Mouse (Mus musculus) limb, embryonic 15.5 days (tissue): ENCODE results near the gene Psg20. TPM values are rescaled to one million over a fixed set of nuclear protein-coding genes. Genes with fewer than 3 reads are reported as not detected.
"Not testable (repeated sequence)": the region's sequence is repeated elsewhere in the genome, so short reads cannot be mapped to it uniquely, and the experiment has no call there.

Source experiments
- ATAC-seq: fragments of 200-750 bp; cut with Nextera tagmentation; 2 replicates; pipeline ENCODE4 v1.8.0; 2017; ENCODE audit warnings: low read depth, moderate TSS enrichment; ENCODE audit not compliant: insufficient number of reproducible peaks, low FRiP score, low TSS enrichment
- H3K27ac ChIP-seq: fragments of 300-500 bp; sonication (generic); 2 replicates; pipeline ENCODE4 v1.5.1; 2015; ENCODE audit warnings: moderate library complexity, mild to moderate bottlenecking, inconsistent platforms
- H3K27me3 ChIP-seq: fragments of 300-500 bp; sonication (generic); 2 replicates; pipeline ENCODE4 v1.6.1; 2015; ENCODE audit warnings: inconsistent platforms
- H3K36me3 ChIP-seq: fragments of 300-500 bp; sonication (generic); 2 replicates; pipeline ENCODE4 v1.6.1; 2015; ENCODE audit warnings: inconsistent platforms
- H3K4me1 ChIP-seq: fragments of 300-500 bp; sonication (generic); 2 replicates; pipeline ENCODE4 v1.6.1; 2015; ENCODE audit warnings: inconsistent platforms
- H3K4me2 ChIP-seq: fragments of 300-500 bp; sonication (generic); 2 replicates; pipeline ENCODE4 v1.6.1; 2015; ENCODE audit warnings: mild to moderate bottlenecking, inconsistent platforms
- H3K4me3 ChIP-seq: fragments of 300-500 bp; sonication (generic); 2 replicates; pipeline ENCODE4 v1.5.1; 2015; ENCODE audit warnings: mild to moderate bottlenecking, inconsistent platforms
- H3K9ac ChIP-seq: fragments of 300-500 bp; sonication (generic); 2 replicates; pipeline ENCODE4 v1.6.1; 2015; ENCODE audit warnings: inconsistent platforms
- H3K9me3 ChIP-seq: fragments of 300-500 bp; sonication (generic); 2 replicates; pipeline ENCODE4 v1.6.1; 2016; ENCODE audit warnings: inconsistent platforms
- whole genome bisulfite sequencing: fragments of 180-500 bp; shearing (Covaris S2); methylation state at CpG from one replicate; pipeline ENCODE4 v1.1.7; 2015; 5-methylcytosine and 5-hydroxymethylcytosine counted together
- polyA plus RNA-seq: library from polyadenylated mRNA; unstranded; fragments of >200 nt; fragmentation: Nextera tagmentation; extraction: Ambion mirVana; gene quantifications from 2 replicates; pipeline ENCODE4 v1.2.1, GENCODE M21; 2015

Gene Psg20
- polyA plus RNA-seq, 1 experiment from 2014 or later: not detected

DNA sequence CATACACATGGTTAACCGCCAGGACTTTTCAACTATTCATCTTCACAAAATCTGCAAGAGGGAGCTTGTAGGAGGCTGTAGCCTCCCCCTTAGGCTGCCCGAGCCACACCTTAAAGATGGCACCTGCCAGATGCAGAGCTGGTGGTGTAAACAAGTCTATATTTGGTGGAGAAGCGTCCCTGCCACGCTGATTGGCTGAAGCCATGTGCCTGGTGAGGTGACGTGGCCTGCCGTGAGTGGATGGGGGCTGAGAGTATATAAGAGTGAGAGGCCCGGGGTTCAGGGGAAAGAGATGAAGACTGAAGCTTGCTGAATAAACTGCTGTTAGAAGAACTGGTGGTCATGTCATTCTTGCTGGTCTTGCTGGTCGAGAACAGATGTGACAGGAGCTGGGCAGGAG, 59.1 kb downstream of the Psg20 start:
- not testable (repeated sequence) for H3K4me2 ChIP-seq, H3K27ac ChIP-seq, H3K4me3 ChIP-seq, H3K4me1 ChIP-seq, ATAC-seq, H3K27me3 ChIP-seq, H3K36me3 ChIP-seq, H3K9me3 ChIP-seq, H3K9ac ChIP-seq
- 76% methylated on average over 8 of the region's 8 CpGs for WGBS

Other genes starting within 250 kb of the Psg20 start
- not detected in 2 replicates for gene Psg26, start 202.0 kb downstream of the Psg20 start, polyA plus RNA-seq
- gene Psg25, start 153.9 kb downstream of the Psg20 start, polyA plus RNA-seq: not detected in 2 replicates
- not detected in 2 replicates for gene Psg27, start 118.9 kb downstream of the Psg20 start, polyA plus RNA-seq
- gene Psg23, start 69.7 kb downstream of the Psg20 start, polyA plus RNA-seq: not detected in 2 replicates
- gene Psg21, start 29.5 kb downstream of the Psg20 start, polyA plus RNA-seq: not detected in 2 replicates
- gene Psg22, start 31.9 kb upstream of the Psg20 start, polyA plus RNA-seq: not detected in 2 replicates
- not detected in 2 replicates for gene Psg19, start 112.3 kb upstream of the Psg20 start, polyA plus RNA-seq
- gene Psg17, start 135.4 kb upstream of the Psg20 start, polyA plus RNA-seq: not detected in 2 replicates
- 0.42 and 0.76 TPM in 2 replicates for gene Mill2, start 153.8 kb upstream of the Psg20 start, polyA plus RNA-seq
- gene Pglyrp1, start 185.1 kb upstream of the Psg20 start, polyA plus RNA-seq: 2.4 and 3.2 TPM in 2 replicates
- gene Ccdc61, start 224.2 kb upstream of the Psg20 start, polyA plus RNA-seq: 28.0 TPM in 2 replicates
- 0.36 and 0.68 TPM in 2 replicates for gene Nova2, start 239.7 kb upstream of the Psg20 start, polyA plus RNA-seq